ENCODE assay signal across 28 mouse cellular contexts in genomic region chr15:82457064-82458021, GRCm38 (mm10). TPM values are rescaled to one million over a fixed set of nuclear protein-coding genes. Genes with fewer than 3 reads are reported as not detected.
DNase-seq lines count a peak whose midpoint lies in the region; ATAC-seq and TF ChIP-seq lines count a peak whose summit lies in the region.
"Had no signal": no experiment of that assay in that cellular context is flagged by ENCODE, and none has a peak within 500 bp of the region (broad histone marks: within the 10 kb centered on the region; RNA-seq: fewer than 3 reads in every experiment).

No protein-coding gene starts in this region.

- no peaks in the 10 kb centered on the region for H3K4me1 ChIP-seq in heart, embryonic 10.5 days
- H3K4me1 ChIP-seq in liver, adult 2 months (ENCODE audit: control insufficient read depth, insufficient read depth, low read length) = peaks cover 10% of the 10 kb centered on the region; the same call in 1 of the 2 replicates
- H3K4me1 ChIP-seq in liver, embryonic 11.5 days (replicated peaks; ENCODE audit: control insufficient read depth, insufficient read depth, low read length) = no peaks in the 10 kb centered on the region
- H3K4me1 ChIP-seq in stomach, postnatal 0 days (replicated peaks; ENCODE audit: control insufficient read depth, insufficient read depth) = no peaks in the 10 kb centered on the region
- H3K4me1 ChIP-seq: embryonic facial prominence, embryonic 10.5 days; embryonic facial prominence, embryonic 12.5 days; forebrain, embryonic 10.5 days; forebrain, embryonic 12.5 days had no signal

- no peaks in the 10 kb centered on the region for H3K36me3 ChIP-seq in heart, embryonic 10.5 days
- H3K36me3 ChIP-seq in liver, adult 2 months (ENCODE audit: control insufficient read depth, insufficient read depth, low read length) = peaks cover 32% of the 10 kb centered on the region
- H3K36me3 ChIP-seq in liver, embryonic 11.5 days (ENCODE audit: control insufficient read depth, insufficient read depth, low read length) = no peaks in the 10 kb centered on the region
- H3K36me3 ChIP-seq in stomach, postnatal 0 days (ENCODE audit: control insufficient read depth, insufficient read depth, low read length) = no peaks in the 10 kb centered on the region
- H3K36me3 ChIP-seq: embryonic facial prominence, embryonic 10.5 days; embryonic facial prominence, embryonic 12.5 days; forebrain, embryonic 10.5 days; forebrain, embryonic 12.5 days had no signal

- H3K9me3 ChIP-seq in heart, embryonic 10.5 days = no peaks in the 10 kb centered on the region
- no peaks in the 10 kb centered on the region for H3K9me3 ChIP-seq in liver, embryonic 11.5 days (ENCODE audit: control insufficient read depth, low read length)
- H3K9me3 ChIP-seq in stomach, postnatal 0 days (ENCODE audit: control insufficient read depth, low read length) = no peaks in the 10 kb centered on the region
- H3K9me3 ChIP-seq: embryonic facial prominence, embryonic 10.5 days; embryonic facial prominence, embryonic 12.5 days; forebrain, embryonic 10.5 days; forebrain, embryonic 12.5 days had no signal

- no peaks in the 10 kb centered on the region for H3K79me2 ChIP-seq in liver, adult 2 months (ENCODE audit: control insufficient read depth, insufficient read depth, low read length)

- peak; percentile 63; the same call in 1 of the 2 replicates for TF ChIP-seq POLR2A in liver, adult 2 months (IDR thresholded peaks at IDR 0.05; ENCODE audit: extremely low read depth, insufficient read depth, low read length)

- no peak for TF ChIP-seq CTCF in liver, adult 2 months (IDR thresholded peaks at IDR 0.05; ENCODE audit: low read depth, low read length)
- no peak for TF ChIP-seq CTCF in stomach, postnatal 0 days (IDR thresholded peaks at IDR 0.05; ENCODE audit: low read depth)

- TF ChIP-seq EP300 in stomach, postnatal 0 days (optimal IDR thresholded peaks at IDR 0.05) = no peak

- intact Hi-C loops in heart, postnatal 36 days (cut with DNase I) = no loop called here

- WGBS in heart, embryonic 10.5 days = 66% methylated on average over 5 of the region's 5 CpGs
- WGBS in liver, adult 2 months = 40% methylated on average over 5 of the region's 5 CpGs
- 69% methylated on average over 5 of the region's 5 CpGs for WGBS in liver, embryonic 11.5 days
- WGBS in stomach, postnatal 0 days = 71% methylated on average over 5 of the region's 5 CpGs

- no peaks in the 10 kb centered on the region for H3K27me3 ChIP-seq in heart, embryonic 10.5 days (ENCODE audit: insufficient read depth, poor library complexity, severe bottlenecking)
- no peaks in the 10 kb centered on the region for H3K27me3 ChIP-seq in liver, adult 2 months (ENCODE audit: control insufficient read depth, insufficient read depth, low read length)
- H3K27me3 ChIP-seq in liver, embryonic 11.5 days (replicated peaks; ENCODE audit: control insufficient read depth, insufficient read depth, low read length) = no peaks in the 10 kb centered on the region
- no peaks in the 10 kb centered on the region for H3K27me3 ChIP-seq in stomach, postnatal 0 days (ENCODE audit: control insufficient read depth, insufficient read depth, low read length)
- H3K27me3 ChIP-seq: embryonic facial prominence, embryonic 12.5 days; forebrain, embryonic 12.5 days had no signal

- no peak overlapping the region for H3K27ac ChIP-seq in heart, embryonic 10.5 days
- H3K27ac ChIP-seq in liver, adult 2 months (replicated peaks; ENCODE audit: insufficient read depth, low read depth, low read length) = peak overlapping the region; percentile 36
- H3K27ac ChIP-seq in liver, embryonic 11.5 days (ENCODE audit: low read depth, low read length) = no peak overlapping the region
- H3K27ac ChIP-seq in stomach, postnatal 0 days (replicated peaks) = no peak overlapping the region
- H3K27ac ChIP-seq: embryonic facial prominence, embryonic 10.5 days; embryonic facial prominence, embryonic 12.5 days; forebrain, embryonic 10.5 days; forebrain, embryonic 12.5 days had no signal

- H3K9ac ChIP-seq in liver, adult 2 months (ENCODE audit: low read depth, low read length) = no peak overlapping the region
- H3K9ac ChIP-seq in liver, embryonic 11.5 days (ENCODE audit: low read depth, low read length) = no peak overlapping the region
- H3K9ac ChIP-seq in stomach, postnatal 0 days (ENCODE audit: low read length) = no peak overlapping the region
- H3K9ac ChIP-seq: embryonic facial prominence, embryonic 12.5 days; forebrain, embryonic 12.5 days had no signal

- H3K4me2 ChIP-seq in liver, embryonic 11.5 days = no peak overlapping the region
- no peak overlapping the region for H3K4me2 ChIP-seq in stomach, postnatal 0 days (replicated peaks; ENCODE audit: low read depth)
- H3K4me2 ChIP-seq: embryonic facial prominence, embryonic 12.5 days; forebrain, embryonic 12.5 days had no signal

- H3K4me3 ChIP-seq in heart, embryonic 10.5 days = no peak overlapping the region
- no peak overlapping the region for H3K4me3 ChIP-seq in liver, adult 2 months (ENCODE audit: insufficient read depth, low read depth, low read length)
- no peak overlapping the region for H3K4me3 ChIP-seq in liver, embryonic 11.5 days (ENCODE audit: low read depth, low read length)
- H3K4me3 ChIP-seq in stomach, postnatal 0 days (ENCODE audit: low read depth, low read length) = no peak overlapping the region
- H3K4me3 ChIP-seq: embryonic facial prominence, embryonic 10.5 days; embryonic facial prominence, embryonic 12.5 days; erythroblast, embryonic 14.5 days; forebrain, embryonic 10.5 days; forebrain, embryonic 12.5 days had no signal

- no peak for ATAC-seq in liver, embryonic 11.5 days (replicated peaks; ENCODE audit: low FRiP score)
- ATAC-seq in erythroblast, adult 5-6 weeks (replicated peaks; ENCODE audit: low FRiP score, poor library complexity, severe bottlenecking) = peak; percentile 51; the same call in 1 of the 2 replicates
- ATAC-seq in stomach, postnatal 0 days (ENCODE audit: low FRiP score, low TSS enrichment) = no peak
- no peak for ATAC-seq in activated CD4-positive, CD25-positive, alpha-beta regulatory T cell, adult 4 months
- ATAC-seq: forebrain, embryonic 14.5 days; forebrain, embryonic 16.5 days had no signal

- peak; percentile 66 for DNase-seq in heart, embryonic 10.5 days (ENCODE audit: low spot score)
- DNase-seq in heart, postnatal 36 days = no peak
- DNase-seq in liver, adult 2 months (ENCODE audit: extremely low read depth, low read depth, low spot score) = peak; percentile 83
- DNase-seq in liver, embryonic 11.5 days (ENCODE audit: low spot score) = no peak
- peak; percentile 6 for DNase-seq in stomach, postnatal 0 days (ENCODE audit: low spot score)
- DNase-seq: adrenal gland, adult 8-10 months; adrenal gland, postnatal 14 days; adrenal gland, postnatal 36 days; cerebellum, adult 11-12 months; cerebellum, adult 2 months; cerebellum, adult 9-10 months; cerebellum, postnatal 10 days; cerebellum, postnatal 25 days had no signal

RNA-seq across cellular contexts. Expression of gene Cyp2d9, which starts 24.1 kb away (rescaled TPM):
- polyA plus RNA-seq in heart, embryonic 10.5 days (2016; fragmentation: Nextera tagmentation; extraction: Ambion mirVana) = not detected in 2 replicates
- not detected for total RNA-seq in heart, postnatal 36 days (2021)
- total RNA-seq in liver, adult 2 months (2014; rRNA removed) = 46.2 and 99.8 TPM in 2 replicates
- 103 and 162 TPM in 2 replicates for polyA plus RNA-seq in liver, adult 2 months (2012; rRNA removed)
- polyA plus RNA-seq in liver, embryonic 11.5 days (2014; fragmentation: Nextera tagmentation; extraction: Ambion mirVana) = 0.32 and 0.55 TPM in 2 replicates
- total RNA-seq in erythroblast, adult 5-6 weeks (2015; ENCODE audit: low replicate concordance) = not detected in 2 replicates
- not detected in 2 replicates for total RNA-seq in erythroblast, adult 5-6 weeks (2017; ENCODE audit: low replicate concordance)
- polyA plus RNA-seq in stomach, postnatal 0 days (2015; fragmentation: Nextera tagmentation; extraction: Ambion mirVana) = 1.6 and 2.0 TPM in 2 replicates
- not detected for polyA plus RNA-seq in activated CD4-positive, CD25-positive, alpha-beta regulatory T cell, adult 4 months (2017; shearing (Covaris generic))
- total RNA-seq: adrenal gland, adult 18-20 months; ES-E14; MEL had no signal
- polyA plus RNA-seq: C2C12; cerebellum, adult 2 months; cortical plate, adult 2 months; embryonic facial prominence, embryonic 10.5 days; embryonic facial prominence, embryonic 12.5 days; embryonic facial prominence, embryonic 14.5 days; forebrain, embryonic 10.5 days; forebrain, embryonic 12.5 days; forebrain, embryonic 14.5 days; forebrain, embryonic 16.5 days had no signal

RNA-seq across cellular contexts. Expression of gene Cyp2d10, which starts 50.3 kb away (rescaled TPM):
- 0.75 TPM in 1 of 2 replicates, not detected in the other for polyA plus RNA-seq in heart, embryonic 10.5 days (2016; fragmentation: Nextera tagmentation; extraction: Ambion mirVana)
- not detected for total RNA-seq in heart, postnatal 36 days (2021)
- 729 and 912 TPM in 2 replicates for total RNA-seq in liver, adult 2 months (2014; rRNA removed)
- polyA plus RNA-seq in liver, adult 2 months (2012; rRNA removed) = 1,682 and 1,823 TPM in 2 replicates
- polyA plus RNA-seq in liver, embryonic 11.5 days (2014; fragmentation: Nextera tagmentation; extraction: Ambion mirVana) = 8.2 and 10.3 TPM in 2 replicates
- not detected in 2 replicates for total RNA-seq in erythroblast, adult 5-6 weeks (2015; ENCODE audit: low replicate concordance)
- not detected in 2 replicates for total RNA-seq in erythroblast, adult 5-6 weeks (2017; ENCODE audit: low replicate concordance)
- polyA plus RNA-seq in stomach, postnatal 0 days (2015; fragmentation: Nextera tagmentation; extraction: Ambion mirVana) = 2.1 and 3.6 TPM in 2 replicates
- polyA plus RNA-seq in activated CD4-positive, CD25-positive, alpha-beta regulatory T cell, adult 4 months (2017; shearing (Covaris generic)) = not detected
- total RNA-seq: adrenal gland, adult 18-20 months; ES-E14; MEL had no signal
- polyA plus RNA-seq: C2C12; cerebellum, adult 2 months; cortical plate, adult 2 months; embryonic facial prominence, embryonic 10.5 days; embryonic facial prominence, embryonic 12.5 days; embryonic facial prominence, embryonic 14.5 days; forebrain, embryonic 10.5 days; forebrain, embryonic 12.5 days; forebrain, embryonic 14.5 days; forebrain, embryonic 16.5 days had no signal

Comparison
In these comparisons a context has a peak if more than half of its experiments do, and no peak if none do; other contexts are left out.
1. DNase-seq: peak in heart, embryonic 10.5 days (single experiment), liver, adult 2 months (single experiment) and stomach, postnatal 0 days (single experiment); none in heart, postnatal 36 days (0 of 2) and liver, embryonic 11.5 days (single experiment).
2. RNA of gene Cyp2d9, which starts 24.1 kb away (polyA plus RNA-seq): 103 to 162 TPM in liver, adult 2 months; 1.6 to 2.0 TPM in stomach, postnatal 0 days, 0.32 to 0.55 TPM in liver, embryonic 11.5 days, not detected in heart, embryonic 10.5 days and not detected in activated CD4-positive, CD25-positive, alpha-beta regulatory T cell, adult 4 months; every median in the first group is over 10 times any median in the second.
3. RNA of gene Cyp2d10, which starts 50.3 kb away (polyA plus RNA-seq): 1,682 to 1,823 TPM in liver, adult 2 months; 8.2 to 10.3 TPM in liver, embryonic 11.5 days, 2.1 to 3.6 TPM in stomach, postnatal 0 days, 0.75 TPM in heart, embryonic 10.5 days and not detected in activated CD4-positive, CD25-positive, alpha-beta regulatory T cell, adult 4 months; every median in the first group is over 100 times any median in the second.